Mouse (Mus musculus): ENCODE results near the gene Copz2.
"Not testable (repeated sequence)": the region's sequence is repeated elsewhere in the genome, so short reads cannot be mapped to it uniquely, and the experiment has no call there.

Gene Copz2

DNA sequence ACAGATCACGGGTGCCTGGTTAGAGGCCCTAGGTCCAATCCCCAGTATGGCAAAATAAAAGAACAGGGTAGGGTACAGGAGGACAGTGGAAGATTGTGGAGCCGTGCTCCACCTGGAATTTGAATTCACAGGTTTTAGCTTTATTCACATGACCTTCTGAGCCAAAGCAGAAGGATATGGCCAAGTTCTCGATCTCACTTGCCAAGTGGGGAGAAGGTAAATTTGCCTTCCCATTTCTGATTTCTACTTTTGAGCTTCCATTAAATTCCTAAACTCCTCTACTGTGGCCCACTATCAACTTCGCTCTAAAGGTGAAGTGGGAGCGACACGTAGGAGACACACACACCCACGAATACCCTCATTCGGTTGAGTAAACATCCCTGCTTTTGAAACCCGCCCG is 20.8 kb upstream of the Copz2 start:
- no peak for DNase-seq (ENCODE audit: low spot score)

DNA sequence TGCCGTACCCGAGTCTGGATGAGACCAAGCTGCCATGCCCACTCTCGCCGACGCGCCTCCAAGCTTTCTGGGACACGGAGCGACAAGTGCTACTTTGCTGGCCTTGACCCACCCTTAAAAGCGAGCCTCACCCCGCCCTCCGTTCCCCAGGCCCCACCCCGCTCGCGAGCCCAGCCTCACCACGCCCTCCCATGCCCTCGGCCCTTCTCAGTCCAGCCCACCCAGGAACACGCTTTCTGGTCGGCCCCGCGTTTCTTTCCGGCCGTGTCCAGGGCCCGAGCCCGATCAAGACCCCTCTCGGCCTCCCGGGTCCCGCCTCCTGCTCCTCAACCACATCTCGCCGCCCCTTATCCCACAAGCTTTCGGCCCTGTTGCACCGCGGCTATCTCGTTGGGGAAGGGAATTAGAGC is 20.3 kb upstream of the Copz2 start:
- peak; percentile 75 for DNase-seq (ENCODE audit: low spot score)

DNA sequence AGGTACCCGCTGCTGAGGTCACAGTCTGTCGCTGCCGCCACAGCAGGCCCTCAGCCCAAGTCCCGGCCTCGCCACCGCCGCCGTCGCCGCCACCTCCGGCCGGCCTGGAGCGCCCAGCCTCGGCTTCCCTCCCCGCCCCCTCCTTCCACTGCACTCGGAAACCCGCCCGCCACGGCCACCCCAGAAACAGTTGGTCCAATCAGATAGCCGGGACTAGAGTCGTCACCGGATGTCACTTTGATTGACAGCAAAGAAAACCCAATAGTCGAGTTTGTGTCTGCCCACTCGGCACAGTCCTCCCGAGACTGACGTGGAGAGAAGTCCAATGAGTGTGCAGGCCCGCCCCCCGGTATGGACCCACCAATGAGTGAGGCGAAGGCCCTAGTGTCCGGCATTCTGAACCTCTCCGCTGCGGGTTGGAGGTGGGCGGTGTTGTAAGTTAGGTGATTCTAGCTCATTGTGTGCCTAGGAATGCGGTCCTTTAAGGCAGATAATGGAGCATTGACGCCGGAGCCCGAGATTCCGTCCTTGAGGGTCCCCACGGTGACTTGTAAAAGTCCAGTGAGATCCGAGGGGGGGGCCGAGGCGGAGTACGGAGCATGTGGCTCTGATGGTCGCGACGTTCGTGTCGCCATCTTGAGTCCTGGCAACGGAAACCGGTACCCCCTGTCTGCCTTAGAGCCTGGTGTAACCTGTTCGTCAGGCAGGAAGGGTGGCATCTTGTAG is 19.7 kb upstream of the Copz2 start, which contains the start of gene Nfe2l1:
Nfe2l1 (minus strand) TSS at position 156 of the 726 bp plus-strand sequence.
- peak; percentile 92 for DNase-seq (ENCODE audit: low spot score)

DNA sequence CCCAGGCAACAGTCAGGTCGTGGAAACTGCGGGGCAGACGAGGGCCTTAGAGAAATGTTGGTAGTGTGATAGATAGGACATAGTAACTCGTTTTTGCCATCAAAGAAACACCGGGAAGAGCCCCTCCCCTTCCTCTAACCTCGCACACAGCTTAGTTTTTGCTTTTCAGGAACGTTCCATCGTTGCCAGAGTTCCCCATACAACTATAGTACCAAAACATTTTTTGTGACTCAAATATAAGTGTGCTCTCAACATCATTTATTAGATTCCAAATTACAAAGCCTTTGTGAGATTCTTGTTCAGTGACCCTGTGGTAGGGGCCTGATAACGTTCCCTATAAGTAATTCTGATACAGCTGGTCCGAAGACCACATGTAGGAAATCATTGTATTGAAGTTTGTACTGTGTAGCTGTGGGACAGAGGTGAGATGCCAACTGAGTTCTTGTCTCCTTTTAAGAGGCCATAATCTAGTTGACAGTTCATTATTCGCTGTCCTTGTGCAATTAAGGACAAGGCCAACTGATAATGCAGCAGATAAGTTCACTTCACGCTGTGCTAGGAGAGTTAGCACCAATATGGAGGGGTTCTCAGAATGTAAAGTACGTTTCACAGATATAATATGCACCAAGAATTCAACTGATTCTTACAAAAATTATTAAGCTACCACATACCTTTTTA is 19.0 kb upstream of the Copz2 start:
- DNase-seq (ENCODE audit: low spot score), result no peak

DNA sequence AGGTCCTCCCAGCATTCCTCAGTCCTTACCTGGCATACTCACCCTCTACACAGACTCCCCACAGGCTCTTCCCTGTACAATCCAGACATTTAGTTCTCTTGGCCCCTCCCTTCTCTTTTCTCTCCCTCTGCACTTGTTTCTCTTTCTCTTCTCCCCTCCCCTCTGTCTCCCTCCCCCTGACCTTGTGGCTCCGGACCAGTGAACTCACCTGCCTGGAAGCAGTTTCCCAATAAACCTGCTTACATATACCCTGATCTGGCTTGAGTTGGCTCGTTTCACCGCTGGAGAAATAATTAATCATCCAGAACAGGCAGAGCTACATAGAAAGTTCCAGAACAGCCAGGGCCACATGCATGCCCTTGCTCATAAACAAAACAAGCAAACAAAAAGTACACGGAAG is 18.2 kb upstream of the Copz2 start:
- DNase-seq (ENCODE audit: low spot score), result no peak

DNA sequence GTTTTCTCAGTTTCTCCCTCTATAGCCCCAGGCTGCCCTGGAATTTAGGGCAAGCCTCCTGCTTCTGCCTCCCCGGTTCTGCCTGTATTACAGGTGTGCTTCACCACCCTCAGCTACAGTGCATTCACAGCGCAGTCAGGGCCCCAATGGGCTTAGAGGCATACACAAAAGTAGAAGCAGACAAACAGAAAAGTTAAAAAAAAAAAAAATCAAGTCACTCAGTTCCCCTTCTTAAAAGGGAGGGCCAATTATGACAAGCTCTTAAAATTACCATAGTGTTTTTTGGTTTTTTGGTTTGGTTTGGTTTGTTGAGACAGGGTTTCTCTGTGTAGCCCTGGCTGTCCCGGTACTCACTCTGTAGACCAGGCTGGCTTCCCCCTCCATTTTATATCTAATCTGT is 17.1 kb upstream of the Copz2 start:
- DNase-seq (ENCODE audit: low spot score), result no peak

DNA sequence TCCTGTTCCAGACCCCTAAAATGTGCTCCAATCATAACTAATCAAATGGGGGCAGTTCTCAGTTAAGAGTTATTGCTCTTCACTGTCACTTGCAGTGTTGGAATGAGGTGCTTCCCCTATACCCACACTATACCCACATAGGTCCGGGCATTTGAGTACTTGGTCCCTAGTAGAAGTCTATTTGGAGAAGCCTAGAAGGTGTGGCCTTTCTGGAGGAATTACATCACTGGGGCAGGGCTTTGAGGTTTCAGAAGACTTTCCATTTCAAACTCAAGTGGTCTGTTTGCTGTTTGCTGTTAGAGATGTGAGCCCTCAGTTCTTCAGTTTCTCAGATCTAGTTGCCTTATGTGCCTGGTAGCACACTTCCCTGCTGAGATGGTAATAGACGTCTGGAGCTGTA is 16.7 kb upstream of the Copz2 start:
- no peak for DNase-seq (ENCODE audit: low spot score)

DNA sequence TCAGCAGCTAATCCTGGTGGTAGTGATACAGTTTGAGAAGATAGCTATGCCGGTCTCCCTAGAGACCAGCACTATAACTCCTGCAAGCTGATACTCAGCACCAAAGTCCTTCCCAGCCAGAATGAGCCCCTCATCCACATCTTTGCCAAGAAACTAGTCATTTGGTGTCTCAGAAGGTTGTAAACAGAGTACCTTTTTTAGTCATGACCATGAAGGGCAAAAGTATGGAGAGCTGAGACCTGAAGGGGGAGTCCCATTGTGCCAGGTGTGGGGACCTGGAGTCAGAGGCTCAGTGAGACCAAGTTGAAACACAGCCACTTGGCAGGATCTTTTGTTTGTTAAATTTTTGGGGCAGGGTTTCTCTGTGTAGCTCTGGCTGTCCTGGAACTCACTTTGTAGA is 15.5 kb upstream of the Copz2 start:
- no peak for DNase-seq (ENCODE audit: low spot score)

DNA sequence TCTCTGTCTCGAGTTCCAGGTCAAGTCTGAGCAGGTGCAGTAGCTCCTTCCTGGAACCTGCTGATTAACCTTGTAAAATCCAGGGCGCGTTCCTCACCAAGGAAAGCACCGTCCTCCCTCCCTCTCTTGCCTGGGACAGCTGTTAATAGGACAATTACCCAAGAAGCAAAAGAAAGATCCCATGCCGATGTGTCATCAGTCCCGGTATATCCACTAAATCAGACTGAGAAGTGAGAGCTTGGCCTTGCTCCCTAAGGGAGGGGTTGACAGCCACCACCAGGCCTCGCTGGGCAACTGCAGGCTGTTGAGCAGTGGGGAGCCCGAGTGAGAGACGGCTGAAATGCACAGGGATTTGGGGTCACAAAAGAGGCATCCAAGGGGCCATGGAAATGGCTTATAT is 12.4 kb upstream of the Copz2 start:
- DNase-seq (ENCODE audit: low spot score), result no peak

DNA sequence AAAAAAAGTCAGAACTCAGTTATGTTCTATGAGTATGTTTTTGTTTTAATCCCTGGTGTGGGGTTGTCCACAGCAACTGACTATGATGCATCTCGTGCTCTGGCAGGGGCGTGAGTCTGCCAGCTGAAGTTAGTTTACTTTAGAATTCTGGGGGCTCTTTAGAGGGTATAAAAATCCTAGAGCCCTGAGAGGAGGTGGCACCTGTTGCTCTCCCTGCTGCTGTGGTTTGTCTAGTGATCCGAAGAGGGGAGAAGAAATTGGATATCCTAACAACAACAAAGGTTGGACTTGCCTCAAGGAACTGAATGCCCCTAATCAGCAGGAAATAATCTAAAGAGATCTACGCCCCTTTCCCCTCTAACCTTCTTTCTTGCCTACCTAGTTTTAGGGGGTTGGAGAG is 11.3 kb upstream of the Copz2 start:
- no peak for DNase-seq (ENCODE audit: low spot score)

DNA sequence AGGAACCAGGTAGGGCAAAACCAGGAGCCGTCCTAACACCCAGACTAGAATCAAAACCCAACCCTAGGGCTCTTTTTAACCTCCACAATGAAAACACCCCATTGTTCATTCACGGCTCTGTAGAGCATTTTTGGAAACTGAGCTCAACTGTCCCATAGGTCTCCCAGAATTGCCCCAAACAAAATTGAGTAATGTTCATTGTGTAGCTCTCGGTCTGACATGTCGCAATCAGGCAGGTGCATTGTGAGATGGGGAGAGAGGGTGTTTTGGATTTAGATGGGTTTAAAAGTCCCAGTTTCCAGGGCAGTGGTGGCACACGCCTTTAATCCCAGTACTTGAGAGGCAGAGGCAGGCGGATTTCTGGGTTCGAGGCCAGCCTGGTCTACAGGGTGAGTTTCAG is 10.2 kb upstream of the Copz2 start:
- DNase-seq (ENCODE audit: low spot score), result no peak

DNA sequence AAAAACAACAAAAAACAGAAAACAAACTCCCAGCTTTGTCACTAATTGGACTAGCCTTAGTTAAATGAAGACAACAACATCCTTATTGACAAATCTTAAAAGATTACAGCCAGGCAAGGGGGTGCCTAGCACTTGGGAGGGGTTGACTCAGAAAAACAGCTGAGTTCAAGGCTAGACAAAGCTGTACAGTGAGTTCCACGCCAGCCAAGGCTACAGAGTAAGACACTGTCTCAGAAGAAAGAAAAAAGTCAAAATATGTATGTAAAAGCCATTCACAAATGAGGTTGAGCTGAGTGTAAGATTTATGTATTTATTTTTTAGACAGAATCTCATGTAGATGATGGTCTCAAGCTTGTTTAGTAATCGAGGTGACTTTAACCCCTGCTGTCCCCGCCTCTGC is 9.8 kb upstream of the Copz2 start:
- no peak for DNase-seq (ENCODE audit: low spot score)

DNA sequence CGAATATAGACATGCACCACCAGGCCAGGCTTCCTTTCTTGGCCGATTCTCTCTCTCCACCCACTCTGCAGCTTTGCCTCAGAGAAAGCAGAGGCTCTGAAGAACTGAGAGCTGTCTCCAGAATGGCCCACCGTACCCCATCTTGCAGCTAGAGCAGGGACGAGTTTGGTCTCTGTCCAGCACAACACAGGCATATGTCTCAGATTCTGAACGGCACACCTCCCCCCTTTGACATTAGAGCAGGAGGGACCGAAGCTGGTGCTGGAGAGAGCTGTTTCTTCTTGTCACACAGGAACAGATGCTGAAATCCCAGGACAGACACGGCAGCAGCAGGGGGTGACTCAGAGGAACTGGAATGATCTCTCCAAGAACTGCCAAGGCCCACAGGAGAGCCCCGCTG is 9.4 kb upstream of the Copz2 start:
- no peak for DNase-seq (ENCODE audit: low spot score)

DNA sequence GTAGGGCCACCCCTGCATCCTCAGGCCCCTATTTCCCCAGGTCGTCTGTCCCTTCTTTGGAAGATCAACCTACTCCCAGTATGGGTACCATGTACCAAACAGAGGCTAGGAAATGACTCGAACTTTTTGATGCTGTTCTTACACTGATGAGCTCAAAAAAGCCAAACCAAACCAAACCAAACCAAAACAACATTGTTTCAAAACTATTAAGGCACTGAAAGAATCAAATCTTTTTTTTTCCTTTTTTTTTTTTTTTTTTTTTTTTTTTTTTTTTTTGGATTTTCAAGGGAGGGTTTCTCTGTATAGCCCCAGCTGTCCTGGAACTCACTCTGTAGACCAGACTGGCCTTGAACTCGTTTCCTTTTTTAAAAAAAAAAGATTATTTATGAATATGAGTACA is 6.0 kb upstream of the Copz2 start:
- DNase-seq (ENCODE audit: low spot score), result no peak

DNA sequence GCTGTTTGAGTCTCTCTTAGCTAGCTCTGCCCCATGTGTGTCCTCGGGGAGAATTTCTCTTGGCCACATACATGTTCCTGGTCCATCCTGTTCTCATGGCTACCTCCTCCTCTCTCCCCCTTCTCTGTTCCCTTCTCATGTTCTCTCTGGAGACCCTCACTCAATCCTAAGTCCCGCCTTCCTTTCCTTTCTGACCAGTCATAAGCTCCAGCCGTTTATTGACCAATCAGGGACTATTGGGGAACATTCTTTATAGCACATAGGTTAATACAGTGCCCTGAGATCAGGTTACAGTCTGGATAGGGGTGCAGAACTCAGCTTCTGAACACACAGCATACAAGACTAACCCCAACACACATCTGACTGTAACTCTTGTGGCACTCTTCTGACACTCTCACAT is 2.4 kb upstream of the Copz2 start:
- no peak for DNase-seq (ENCODE audit: low spot score)

DNA sequence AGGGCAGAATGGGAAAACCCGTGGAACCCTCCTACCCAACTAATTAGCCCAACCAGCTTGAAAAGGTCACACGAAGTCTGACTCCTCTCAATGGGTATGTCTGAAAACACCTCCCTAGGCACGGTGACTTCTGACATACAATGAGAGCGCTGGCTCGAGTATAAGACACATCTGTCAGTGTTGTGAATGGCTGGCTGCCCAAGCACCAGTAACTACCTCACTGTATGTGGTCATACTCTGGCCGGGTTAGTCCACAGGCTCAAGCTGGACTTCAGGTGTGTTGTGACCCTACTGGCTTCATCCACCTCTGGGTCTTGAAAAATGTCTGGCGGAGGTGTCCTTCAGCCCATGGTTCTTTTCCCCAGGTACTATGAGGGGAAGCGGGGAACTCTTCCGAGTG is 976 bp upstream of the Copz2 start:
- no peak for DNase-seq (ENCODE audit: low spot score)

DNA sequence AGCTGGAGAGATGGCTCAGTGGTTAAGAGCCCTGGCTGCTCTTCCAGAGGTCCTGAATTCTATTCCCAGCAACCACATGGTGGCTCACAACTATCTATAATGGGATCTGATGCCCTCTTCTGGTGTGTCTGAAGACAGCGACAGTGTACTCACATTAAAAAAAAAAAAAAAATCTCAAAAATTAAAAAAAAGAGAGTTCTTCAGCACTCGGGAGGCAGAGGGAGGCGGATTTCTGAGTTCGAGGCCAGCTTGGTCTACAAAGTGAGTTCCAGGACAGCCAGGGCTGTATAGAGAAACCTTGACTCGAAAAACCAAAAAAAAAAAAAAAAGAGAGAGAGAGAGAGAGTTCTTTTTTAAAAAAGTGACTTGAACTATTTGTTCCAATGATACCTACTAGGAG is 525 bp upstream of the Copz2 start:
- DNase-seq (ENCODE audit: low spot score), result not testable (repeated sequence)

DNA sequence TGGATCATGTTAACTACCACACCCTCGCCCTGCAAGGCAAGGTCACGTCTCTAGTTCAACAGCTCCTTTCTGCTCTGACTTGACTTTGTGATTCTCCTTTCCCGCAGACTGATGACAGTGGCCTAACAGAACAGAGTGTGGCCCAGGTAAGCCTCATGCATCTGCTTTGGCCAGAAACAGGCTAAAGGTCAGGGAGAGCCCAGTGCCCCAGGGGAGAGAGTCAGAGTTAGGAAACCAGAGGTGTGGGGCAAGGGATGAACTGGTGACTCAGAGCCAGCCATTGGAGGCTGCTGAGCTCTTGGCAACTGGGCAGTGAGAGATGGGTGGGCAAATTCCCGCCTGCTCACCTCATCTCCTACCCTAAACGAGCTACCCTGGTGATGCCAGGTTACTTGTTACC is 7.8 kb downstream of the Copz2 start:
- DNase-seq (ENCODE audit: low spot score), result no peak

DNA sequence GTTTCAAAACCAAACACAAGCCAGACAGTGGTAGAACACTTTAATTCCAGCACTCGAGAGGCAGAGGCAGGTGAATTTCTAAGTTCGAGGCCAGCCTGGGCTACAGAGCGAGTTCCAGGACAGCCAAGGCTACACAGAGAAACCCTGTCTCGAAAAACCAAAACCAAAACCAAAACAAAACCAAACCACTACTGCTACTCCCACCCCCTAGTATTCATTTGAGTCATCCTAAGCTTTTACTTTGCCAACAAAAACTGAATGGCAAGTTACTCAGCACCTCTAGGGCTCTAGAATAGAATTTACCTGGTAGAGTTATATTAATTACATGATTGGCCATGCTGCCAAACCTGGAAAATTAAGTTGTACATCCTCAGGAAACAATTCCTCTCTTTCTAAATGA is 10.0 kb downstream of the Copz2 start:
- no peak for DNase-seq (ENCODE audit: low spot score)

DNA sequence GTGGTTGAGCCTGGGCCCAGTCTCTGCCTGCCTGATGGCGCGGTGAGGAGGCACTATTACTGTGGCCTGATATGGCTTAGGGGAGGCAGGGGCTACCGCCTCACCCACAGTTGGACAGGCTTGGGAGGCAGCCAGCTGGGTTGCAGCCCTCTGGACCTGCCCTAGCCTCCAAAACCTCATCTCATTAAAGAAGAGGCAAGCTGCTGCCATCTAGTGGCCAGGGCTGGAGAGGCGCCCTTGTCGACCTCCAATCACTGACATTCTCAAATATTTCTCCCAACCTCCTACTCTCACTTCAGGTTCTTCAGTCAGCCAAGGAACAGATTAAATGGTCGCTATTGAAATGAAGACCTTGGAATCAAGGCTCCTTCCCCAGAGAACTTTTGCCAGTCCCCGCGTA is 10.9 kb downstream of the Copz2 start:
- peak; percentile 67 for DNase-seq (ENCODE audit: low spot score)

DNA sequence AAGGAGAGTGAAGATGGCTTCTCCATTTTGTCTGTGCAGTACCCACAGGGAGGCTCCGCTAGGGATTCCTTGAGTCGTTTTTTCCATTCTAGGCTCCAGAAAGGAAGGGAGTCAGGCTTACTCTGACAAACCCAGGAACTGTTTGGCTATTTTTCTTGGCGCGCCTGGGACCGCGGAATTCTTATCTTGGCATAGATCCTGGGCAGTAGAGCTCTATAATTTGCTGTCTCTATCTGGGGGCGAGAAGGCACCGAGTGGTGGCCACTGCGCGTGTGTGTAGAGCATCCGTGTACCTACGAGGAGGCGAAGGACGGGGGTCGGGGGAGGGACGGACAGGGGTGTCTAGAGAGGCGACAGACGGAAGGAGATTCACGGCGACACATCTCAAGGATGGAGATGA is 11.8 kb downstream of the Copz2 start:
- DNase-seq (ENCODE audit: low spot score), result peak; percentile 27

DNA sequence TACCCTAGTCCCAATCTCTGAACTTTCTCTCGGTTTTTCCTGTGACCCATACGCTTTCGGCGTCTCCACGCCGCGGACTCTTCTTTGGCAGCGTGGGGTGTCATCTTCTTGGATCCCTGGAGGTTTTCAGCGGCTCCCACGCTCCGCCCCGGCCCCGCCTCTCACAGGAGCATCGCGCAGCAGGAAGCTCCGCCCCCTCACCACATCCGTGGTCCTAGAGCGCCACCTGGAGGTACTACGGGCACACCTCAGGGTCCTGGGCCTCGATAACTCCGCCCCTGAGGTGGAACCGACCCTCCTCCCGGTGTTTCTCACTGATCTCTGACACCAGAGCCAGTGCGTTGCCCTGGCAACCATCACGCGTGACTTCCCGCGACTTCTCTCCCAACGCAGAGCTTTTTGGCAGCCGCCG is 12.2 kb downstream of the Copz2 start:
- DNase-seq (ENCODE audit: low spot score), result peak; percentile 96

DNA sequence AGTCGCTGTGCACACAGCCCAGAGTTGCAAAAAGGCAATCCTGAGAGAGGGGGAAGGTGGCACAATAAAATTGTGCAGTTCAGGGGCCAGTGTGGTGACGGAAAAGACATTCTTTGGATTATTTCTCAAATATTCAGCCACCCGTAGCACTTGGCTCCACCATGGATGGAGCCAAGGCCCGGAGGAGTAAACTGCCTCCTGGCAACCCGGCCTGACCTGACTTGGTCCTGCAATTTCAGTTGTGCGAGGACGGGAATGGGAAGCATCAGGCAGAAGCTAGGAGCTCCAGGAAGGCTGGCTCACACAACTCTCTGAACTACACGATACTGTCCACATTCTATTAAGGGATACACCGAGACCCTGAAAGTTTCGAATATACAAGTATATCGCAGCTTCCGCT is 12.9 kb downstream of the Copz2 start:
- DNase-seq (ENCODE audit: low spot score), result no peak

Data from ovary, postnatal 10 days (tissue).